Mouse (Mus musculus) midbrain, postnatal 0 days (tissue): ENCODE data around the gene 4930519P11Rik. TPM values are rescaled to one million over a fixed set of nuclear protein-coding genes. Genes with fewer than 3 reads are reported as not detected.

Experiments
- ATAC-seq: fragments of 200-750 bp; cut with Nextera tagmentation; 2 replicates; pipeline ENCODE4 v1.8.0; 2017; ENCODE audit warnings: moderate number of reproducible peaks, mild to moderate bottlenecking, moderate TSS enrichment, moderate library complexity; ENCODE audit not compliant: low FRiP score
- DNase-seq: peaks from one replicate; pipeline ENCODE4 v3.0.0-alpha.2; 2015; ENCODE audit warnings: low spot score
- H3K27ac ChIP-seq: fragments of 300-500 bp; sonication (generic); 2 replicates; pipeline ENCODE4 v1.5.1; 2014; ENCODE audit warnings: low read depth, mild to moderate bottlenecking, low read length, mixed read lengths
- H3K27me3 ChIP-seq: fragments of 300-500 bp; sonication (generic); 2 replicates; pipeline ENCODE4 v1.6.1; 2014; ENCODE audit warnings: low read length, control low read depth, mixed read lengths; ENCODE audit not compliant: insufficient read depth
- H3K36me3 ChIP-seq: fragments of 300-500 bp; sonication (generic); 2 replicates; pipeline ENCODE4 v1.6.1; 2014; ENCODE audit warnings: low read length, control low read depth, mixed read lengths; ENCODE audit not compliant: insufficient read depth
- H3K4me1 ChIP-seq: fragments of 300-500 bp; sonication (generic); 2 replicates; pipeline ENCODE4 v1.6.1; 2014; ENCODE audit warnings: mild to moderate bottlenecking, control low read depth, antibody characterized with exemption, low read length, mixed read lengths; ENCODE audit not compliant: insufficient read depth
- H3K4me2 ChIP-seq: fragments of 300-500 bp; sonication (generic); 2 replicates; pipeline ENCODE4 v1.6.1; 2014; ENCODE audit warnings: low read depth, mild to moderate bottlenecking, low read length, mixed read lengths; ENCODE audit not compliant: poor library complexity, severe bottlenecking
- H3K4me3 ChIP-seq: fragments of 300-500 bp; sonication (generic); 2 replicates; pipeline ENCODE4 v1.5.1; 2014; ENCODE audit warnings: low read depth, mild to moderate bottlenecking, low read length, moderate library complexity
- H3K9ac ChIP-seq: fragments of 300-500 bp; sonication (generic); replicated peaks from 2 replicates; pipeline ENCODE4 v1.6.1; 2014; ENCODE audit warnings: mild to moderate bottlenecking, low read length, moderate library complexity, mixed read lengths; ENCODE audit not compliant: poor library complexity, severe bottlenecking
- H3K9me3 ChIP-seq: fragments of 300-500 bp; sonication (generic); 2 replicates; pipeline ENCODE4 v1.6.1; 2016; ENCODE audit warnings: low read length, control low read depth
- CTCF ChIP-seq: IDR thresholded peaks from 2 replicates; pipeline ENCODE4 v1.5.1; 2016; ENCODE audit warnings: antibody characterized with exemption, mild to moderate bottlenecking
- WGBS: fragments of 180-500 bp; shearing (Covaris S2); extraction: QIAGEN DNeasy Blood & Tissue Kit; methylation state at CpG from one replicate; pipeline ENCODE4 v1.1.7; 2014; 5-methylcytosine and 5-hydroxymethylcytosine counted together
- polyA plus RNA-seq: library from polyadenylated mRNA; unstranded; fragments of >200 nt; fragmentation: Nextera tagmentation; extraction: Ambion mirVana; gene quantifications from 2 replicates; pipeline ENCODE4 v1.2.1, GENCODE M21; 2015
- total RNA-seq: library from RNA; depleted of rRNA; stranded (reverse); fragments of >200 nt; gene quantifications from 2 replicates; pipeline ENCODE4 v1.2.3, GENCODE M21; 2014

The 4930519P11Rik gene
- total and polyA plus RNA-seq, 2 experiments from 2014 or later = 0.35 TPM; not detected in 1

DNA sequence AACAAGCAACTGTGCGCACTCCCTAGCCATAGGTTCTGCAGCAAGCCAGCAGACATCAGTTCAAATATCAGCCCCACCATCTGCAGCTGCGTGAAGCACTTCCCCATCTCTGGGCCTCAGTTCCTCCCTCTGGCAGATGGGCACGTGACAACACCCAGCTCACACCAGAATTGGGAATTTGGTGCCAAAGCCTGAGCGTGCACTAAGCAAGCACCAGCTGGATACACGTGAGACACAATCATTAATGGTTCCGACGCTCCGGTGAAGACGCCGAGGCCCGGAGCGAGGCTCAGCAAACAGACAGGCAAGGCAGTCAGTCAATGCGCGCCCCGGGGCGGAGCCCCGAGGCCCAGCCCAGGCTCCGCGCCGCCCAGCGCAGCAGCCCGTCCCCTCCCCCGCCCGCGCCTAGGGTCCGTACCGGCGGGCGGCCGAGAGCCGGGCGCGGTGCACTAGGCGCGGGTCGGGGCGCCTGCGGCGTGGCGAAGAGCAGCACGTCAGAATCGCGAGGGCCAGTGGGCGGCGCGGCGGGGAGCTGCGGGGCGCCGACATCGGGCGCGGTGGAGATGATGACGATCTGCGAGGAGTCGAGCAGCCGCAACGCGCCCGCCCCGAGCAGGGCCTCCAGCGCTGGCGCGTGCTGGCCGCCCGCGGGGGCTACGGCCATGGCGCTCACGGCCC lies 44.0 kb downstream of the 4930519P11Rik start:
- peak; percentile 65 for ATAC-seq
- 1% methylated on average over 55 of the region's 70 CpGs for WGBS
- Histone ChIP-seq H3K4me3 (peak overlapping the region; percentile 70), H3K4me2 (peak overlapping the region; percentile 99), H3K4me1 (0 out of 2 replicates have a peak, but pooled peaks cover 5% of the 10 kb centered on the region), H3K27me3 (no peaks in the 10 kb centered on the region), H3K9me3 (no peaks in the 10 kb centered on the region), H3K9ac (peak overlapping the region; percentile 25; the same call in 1 of the 2 replicates), H3K27ac (no peak overlapping the region), H3K36me3 (no peaks in the 10 kb centered on the region)
- DNase-seq = peak; percentile 38
- TF ChIP-seq CTCF = no peak

DNA sequence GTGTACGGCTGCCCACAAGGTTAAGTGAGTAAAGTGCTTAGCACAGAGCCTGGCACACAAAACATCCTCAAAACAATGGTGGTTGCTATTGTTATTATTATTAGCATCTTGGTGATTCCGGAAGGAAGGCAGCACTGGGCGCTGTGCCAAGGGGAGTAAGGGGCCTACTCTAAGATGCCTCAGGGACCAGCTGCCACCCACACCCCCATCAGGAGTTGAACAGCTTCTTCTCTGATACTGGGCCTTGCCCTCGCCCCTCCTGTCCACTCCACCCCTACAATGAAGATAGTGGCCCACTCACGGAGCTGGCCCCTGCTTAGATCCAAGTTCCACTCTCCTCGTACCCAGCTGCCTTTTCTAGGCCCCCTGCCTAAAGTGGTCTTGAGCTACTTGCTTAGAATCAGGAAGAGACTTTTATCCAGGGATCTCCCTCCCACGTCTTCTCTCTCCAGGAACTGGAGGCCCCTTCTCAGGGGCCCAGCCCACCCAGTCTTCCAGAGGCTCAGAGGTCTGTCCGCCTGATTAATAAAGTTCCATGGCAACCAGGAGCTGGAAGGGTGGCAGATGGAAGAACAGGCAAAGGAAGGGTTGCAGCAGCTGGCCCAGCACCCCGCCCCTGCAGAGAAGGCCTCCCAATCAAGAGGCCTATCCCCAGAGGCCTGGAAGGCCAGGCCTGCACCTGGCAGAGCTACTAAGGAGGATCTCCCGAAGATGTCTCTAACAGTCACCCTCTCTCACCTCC lies 44.7 kb downstream of the 4930519P11Rik start:
- Histone ChIP-seq H3K4me2 (peak overlapping the region; percentile 99), H3K27ac (no peak overlapping the region), H3K9ac (no peak overlapping the region), H3K4me1 (0 out of 2 replicates have a peak, but pooled peaks cover 5% of the 10 kb centered on the region), H3K27me3 (no peaks in the 10 kb centered on the region), H3K4me3 (peak overlapping the region; percentile 70; the same call in 1 of the 2 replicates), H3K9me3 (no peaks in the 10 kb centered on the region), H3K36me3 (no peaks in the 10 kb centered on the region)
- DNase-seq (peak; percentile 52), ATAC-seq (no peak)
- 16% methylated on average over 10 of the region's 10 CpGs for WGBS
- TF ChIP-seq CTCF = no peak

DNA sequence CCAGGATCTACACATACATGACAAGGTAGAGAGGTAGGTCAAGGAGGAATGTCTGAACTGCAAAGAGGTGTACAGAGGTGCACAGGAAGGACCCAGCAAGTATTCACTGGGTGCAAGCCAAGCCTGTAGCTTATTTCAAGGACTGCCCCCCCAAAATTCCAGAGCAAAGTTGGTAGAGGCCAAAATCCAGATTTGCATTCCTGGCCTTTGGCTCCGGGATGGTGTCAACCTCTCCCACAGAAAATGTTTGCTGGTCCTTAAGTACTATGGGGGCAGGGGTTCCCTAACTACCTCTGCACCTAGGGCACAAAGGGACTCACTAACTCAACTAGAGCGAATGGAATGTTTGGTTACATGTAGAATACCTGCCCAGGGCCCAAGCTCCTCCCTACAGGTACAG lies 45.5 kb downstream of the 4930519P11Rik start:
- TF ChIP-seq CTCF = no peak
- no peak overlapping the region for H3K4me2 ChIP-seq
- 62% methylated on average over 2 of the region's 2 CpGs for WGBS
- no peaks in the 10 kb centered on the region for H3K9me3 ChIP-seq
- H3K27ac ChIP-seq = no peak overlapping the region
- no peaks in the 10 kb centered on the region for H3K27me3 ChIP-seq
- DNase-seq = no peak
- H3K9ac ChIP-seq = no peak overlapping the region
- H3K4me3 ChIP-seq = no peak overlapping the region
- H3K4me1 ChIP-seq = 0 out of 2 replicates have a peak, but pooled peaks cover 5% of the 10 kb centered on the region
- ATAC-seq = no peak
- H3K36me3 ChIP-seq = no peaks in the 10 kb centered on the region

DNA sequence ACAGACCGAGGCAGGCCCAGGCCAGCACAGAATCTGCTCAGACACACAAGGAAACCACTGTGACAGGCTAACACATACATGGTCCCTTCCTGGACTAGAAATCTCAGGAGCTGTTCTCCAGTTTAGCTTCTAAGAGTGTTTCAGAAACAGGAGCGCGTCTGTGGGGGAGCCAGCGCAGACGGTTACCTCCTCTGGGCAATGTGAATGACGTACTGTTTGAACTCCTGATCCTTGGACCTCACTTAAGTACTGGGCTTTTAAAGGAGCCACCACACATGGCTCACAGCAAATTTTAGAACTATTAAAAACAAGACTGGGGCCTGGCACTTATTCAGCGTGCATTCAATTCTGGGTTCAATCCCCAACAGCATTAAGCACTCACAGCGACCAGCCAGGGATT lies 46.6 kb downstream of the 4930519P11Rik start:
- 0 out of 2 replicates have a peak, but pooled peaks cover 5% of the 10 kb centered on the region for H3K4me1 ChIP-seq
- no peak for TF ChIP-seq CTCF
- no peak overlapping the region for H3K9ac ChIP-seq
- H3K36me3 ChIP-seq = no peaks in the 10 kb centered on the region
- no peak overlapping the region for H3K4me2 ChIP-seq
- DNase-seq (no peak), ATAC-seq (no peak)
- WGBS = 50% methylated on average over 8 of the region's 8 CpGs
- no peaks in the 10 kb centered on the region for H3K9me3 ChIP-seq
- H3K27ac ChIP-seq = no peak overlapping the region
- no peak overlapping the region for H3K4me3 ChIP-seq
- no peaks in the 10 kb centered on the region for H3K27me3 ChIP-seq

DNA sequence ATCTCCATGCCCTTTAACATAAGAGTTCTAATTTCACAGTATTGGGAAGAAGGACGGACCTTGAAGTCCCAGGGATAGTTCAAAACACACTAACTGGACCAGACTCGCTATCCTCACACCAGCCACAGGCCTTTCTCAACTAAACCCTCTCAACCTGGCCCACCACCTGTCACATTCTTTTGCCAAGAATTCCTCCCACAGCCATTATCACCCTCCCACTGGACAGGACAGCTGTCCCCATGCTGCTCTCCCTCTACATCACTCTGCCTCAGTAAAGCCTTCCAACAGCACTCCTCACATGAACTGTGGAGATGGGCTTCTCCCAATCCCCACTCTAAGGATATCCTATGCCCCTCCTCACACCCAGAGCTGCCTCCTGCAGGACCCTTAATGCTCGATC lies 47.7 kb downstream of the 4930519P11Rik start:
- Histone ChIP-seq H3K4me2 (no peak overlapping the region), H3K4me3 (no peak overlapping the region), H3K27ac (no peak overlapping the region), H3K36me3 (no peaks in the 10 kb centered on the region), H3K27me3 (no peaks in the 10 kb centered on the region), H3K9me3 (no peaks in the 10 kb centered on the region), H3K4me1 (0 out of 2 replicates have a peak, but pooled peaks cover 5% of the 10 kb centered on the region), H3K9ac (0 out of 2 replicates have a peak overlapping the region, but pooled peaks have one; percentile 29)
- DNase-seq (peak; percentile 73), ATAC-seq (no peak)
- TF ChIP-seq CTCF = no peak
- WGBS = 71% methylated on average over 3 of the region's 3 CpGs
